Mouse (Mus musculus): ENCODE data around the gene 4930579F01Rik. TPM values are rescaled to one million over a fixed set of nuclear protein-coding genes. Genes with fewer than 3 reads are reported as not detected.

The 4930579F01Rik gene
- polyA plus RNA-seq, 1 experiment from 2014 or later = 0.14 TPM

GRCm38 (mm10) chr3:138121461-138121860, 72.2 kb downstream of the 4930579F01Rik start:
- Histone ChIP-seq H3K4me2 (ENCODE audit: low read length) (no peak overlapping the region), H3K36me3 (ENCODE audit: insufficient read depth, low read length) (no peaks in the 10 kb centered on the region), H3K4me1 (replicated peaks; ENCODE audit: insufficient read depth, low read length) (no peaks in the 10 kb centered on the region), H3K27ac (no peak overlapping the region), H3K9ac (ENCODE audit: low read depth, low read length) (no peak overlapping the region), H3K4me3 (replicated peaks; ENCODE audit: low read depth, low read length) (no peak overlapping the region), H3K9me3 (replicated peaks; ENCODE audit: low read length) (no peaks in the 10 kb centered on the region), H3K27me3 (ENCODE audit: insufficient read depth, low read length) (no peaks in the 10 kb centered on the region)
- ATAC-seq (replicated peaks; ENCODE audit: low FRiP score, low read depth) (no peak), DNase-seq (ENCODE audit: low spot score) (no peak)
- no peak for TF ChIP-seq CTCF (IDR thresholded peaks at IDR 0.05; ENCODE audit: low read depth)
- 93% methylated on average over 2 of the region's 2 CpGs for WGBS

- TF ChIP-seq CTCF (IDR thresholded peaks at IDR 0.05; ENCODE audit: low read depth) = no peak
Observed at GRCm38 (mm10) chr3:138119444-138120105, 74.0 kb downstream of the 4930579F01Rik start.

GRCm38 (mm10) chr3:138118831-138119230, 74.8 kb downstream of the 4930579F01Rik start:
- WGBS = 57% methylated on average over 14 of the region's 14 CpGs
- TF ChIP-seq CTCF (IDR thresholded peaks at IDR 0.05; ENCODE audit: low read depth) = no peak

More at GRCm38 (mm10) chr3:138119444-138120105, 74.0 kb downstream of the 4930579F01Rik start:
- ATAC-seq (replicated peaks; ENCODE audit: low FRiP score, low read depth) (no peak), DNase-seq (ENCODE audit: low spot score) (no peak)
- 87% methylated on average over 16 of the region's 16 CpGs for WGBS
- Histone ChIP-seq H3K9me3 (replicated peaks; ENCODE audit: low read length) (no peaks in the 10 kb centered on the region), H3K36me3 (ENCODE audit: insufficient read depth, low read length) (no peaks in the 10 kb centered on the region), H3K27ac (no peak overlapping the region), H3K4me3 (replicated peaks; ENCODE audit: low read depth, low read length) (no peak overlapping the region), H3K27me3 (ENCODE audit: insufficient read depth, low read length) (no peaks in the 10 kb centered on the region), H3K4me2 (ENCODE audit: low read length) (no peak overlapping the region), H3K9ac (ENCODE audit: low read depth, low read length) (no peak overlapping the region), H3K4me1 (replicated peaks; ENCODE audit: insufficient read depth, low read length) (no peaks in the 10 kb centered on the region)

GRCm38 (mm10) chr3:138118392-138118791, 75.2 kb downstream of the 4930579F01Rik start:
- 56% methylated on average over 6 of the region's 6 CpGs for WGBS
- H3K4me1 ChIP-seq (replicated peaks; ENCODE audit: insufficient read depth, low read length) = no peaks in the 10 kb centered on the region
- H3K27me3 ChIP-seq (ENCODE audit: insufficient read depth, low read length) = no peaks in the 10 kb centered on the region
- no peak overlapping the region for H3K4me3 ChIP-seq (replicated peaks; ENCODE audit: low read depth, low read length)
- H3K4me2 ChIP-seq (ENCODE audit: low read length) = peak overlapping the region; percentile 21; the same call in 1 of the 2 replicates
- no peaks in the 10 kb centered on the region for H3K9me3 ChIP-seq (replicated peaks; ENCODE audit: low read length)
- TF ChIP-seq CTCF (IDR thresholded peaks at IDR 0.05; ENCODE audit: low read depth) = no peak
- peak overlapping the region; percentile 31; the same call in 1 of the 2 replicates for H3K27ac ChIP-seq
- H3K36me3 ChIP-seq (ENCODE audit: insufficient read depth, low read length) = no peaks in the 10 kb centered on the region
- ATAC-seq (replicated peaks; ENCODE audit: low FRiP score, low read depth) = no peak
- no peak overlapping the region for H3K9ac ChIP-seq (ENCODE audit: low read depth, low read length)
- peak; percentile 54 for DNase-seq (ENCODE audit: low spot score)

More at GRCm38 (mm10) chr3:138118831-138119230, 74.8 kb downstream of the 4930579F01Rik start:
- Histone ChIP-seq H3K4me3 (replicated peaks; ENCODE audit: low read depth, low read length) (0 out of 2 replicates have a peak overlapping the region, but pooled peaks have one; percentile 3), H3K9ac (ENCODE audit: low read depth, low read length) (no peak overlapping the region), H3K27ac (0 out of 2 replicates have a peak overlapping the region, but pooled peaks have one; percentile 31), H3K36me3 (ENCODE audit: insufficient read depth, low read length) (no peaks in the 10 kb centered on the region), H3K9me3 (replicated peaks; ENCODE audit: low read length) (no peaks in the 10 kb centered on the region), H3K4me2 (ENCODE audit: low read length) (peak overlapping the region; percentile 21; the same call in 1 of the 2 replicates), H3K4me1 (replicated peaks; ENCODE audit: insufficient read depth, low read length) (no peaks in the 10 kb centered on the region), H3K27me3 (ENCODE audit: insufficient read depth, low read length) (no peaks in the 10 kb centered on the region)
- ATAC-seq (replicated peaks; ENCODE audit: low FRiP score, low read depth) = no peak
- peak; percentile 64 for DNase-seq (ENCODE audit: low spot score)

GRCm38 (mm10) chr3:138116871-138117270, 76.8 kb downstream of the 4930579F01Rik start:
- Histone ChIP-seq H3K4me2 (ENCODE audit: low read length) (no peak overlapping the region), H3K36me3 (ENCODE audit: insufficient read depth, low read length) (no peaks in the 10 kb centered on the region), H3K9ac (ENCODE audit: low read depth, low read length) (no peak overlapping the region), H3K4me1 (replicated peaks; ENCODE audit: insufficient read depth, low read length) (no peaks in the 10 kb centered on the region), H3K27me3 (ENCODE audit: insufficient read depth, low read length) (no peaks in the 10 kb centered on the region), H3K27ac (no peak overlapping the region), H3K9me3 (replicated peaks; ENCODE audit: low read length) (no peaks in the 10 kb centered on the region), H3K4me3 (replicated peaks; ENCODE audit: low read depth, low read length) (no peak overlapping the region)
- ATAC-seq (replicated peaks; ENCODE audit: low FRiP score, low read depth) (no peak), DNase-seq (ENCODE audit: low spot score) (no peak)
- WGBS = 80% methylated on average over 4 of the region's 4 CpGs
- TF ChIP-seq CTCF (IDR thresholded peaks at IDR 0.05; ENCODE audit: low read depth) = no peak

GRCm38 (mm10) chr3:138114106-138114505, 79.5 kb downstream of the 4930579F01Rik start:
- no peak for TF ChIP-seq CTCF (IDR thresholded peaks at IDR 0.05; ENCODE audit: low read depth)
- Histone ChIP-seq H3K27ac (no peak overlapping the region), H3K9me3 (replicated peaks; ENCODE audit: low read length) (no peaks in the 10 kb centered on the region), H3K4me3 (replicated peaks; ENCODE audit: low read depth, low read length) (no peak overlapping the region), H3K27me3 (ENCODE audit: insufficient read depth, low read length) (no peaks in the 10 kb centered on the region), H3K36me3 (ENCODE audit: insufficient read depth, low read length) (no peaks in the 10 kb centered on the region), H3K4me2 (ENCODE audit: low read length) (no peak overlapping the region), H3K9ac (ENCODE audit: low read depth, low read length) (no peak overlapping the region), H3K4me1 (replicated peaks; ENCODE audit: insufficient read depth, low read length) (no peaks in the 10 kb centered on the region)
- 88% methylated on average over 17 of the region's 17 CpGs for WGBS
- DNase-seq (ENCODE audit: low spot score) (no peak), ATAC-seq (replicated peaks; ENCODE audit: low FRiP score, low read depth) (no peak)

Other genes with a start within 250 kb of the 4930579F01Rik start
- gene Dapp1, start 212.3 kb downstream of the 4930579F01Rik start, polyA plus RNA-seq (2015; fragmentation: Nextera tagmentation; extraction: Ambion mirVana) = 8.1 and 8.2 TPM in 2 replicates
- gene 1110002E22Rik, start 128.8 kb downstream of the 4930579F01Rik start, polyA plus RNA-seq (2015; fragmentation: Nextera tagmentation; extraction: Ambion mirVana) = 0.13 and 0.18 TPM in 2 replicates
- gene Gm5105, start 126.4 kb downstream of the 4930579F01Rik start, polyA plus RNA-seq (2015; fragmentation: Nextera tagmentation; extraction: Ambion mirVana) = 0.08 and 0.14 TPM in 2 replicates
- 9.5 and 13.2 TPM in 2 replicates for gene Trmt10a, start 50.4 kb downstream of the 4930579F01Rik start, polyA plus RNA-seq (2015; fragmentation: Nextera tagmentation; extraction: Ambion mirVana)
- gene Mttp, start 48.9 kb downstream of the 4930579F01Rik start, polyA plus RNA-seq (2015; fragmentation: Nextera tagmentation; extraction: Ambion mirVana) = 6.9 and 7.0 TPM in 2 replicates
- gene Adh7, start 23.9 kb upstream of the 4930579F01Rik start, polyA plus RNA-seq (2015; fragmentation: Nextera tagmentation; extraction: Ambion mirVana) = 0.55 and 0.88 TPM in 2 replicates
- gene Adh1, start 67.2 kb upstream of the 4930579F01Rik start, polyA plus RNA-seq (2015; fragmentation: Nextera tagmentation; extraction: Ambion mirVana) = 147 and 160 TPM in 2 replicates
- gene Adh6a, start 119.5 kb upstream of the 4930579F01Rik start, polyA plus RNA-seq (2015; fragmentation: Nextera tagmentation; extraction: Ambion mirVana) = 0.83 and 0.91 TPM in 2 replicates
- 0.54 and 0.75 TPM in 2 replicates for gene Adh6b, start 147.9 kb upstream of the 4930579F01Rik start, polyA plus RNA-seq (2015; fragmentation: Nextera tagmentation; extraction: Ambion mirVana)
- not detected in 2 replicates for gene Adh4, start 221.6 kb upstream of the 4930579F01Rik start, polyA plus RNA-seq (2015; fragmentation: Nextera tagmentation; extraction: Ambion mirVana)
- 280 and 288 TPM in 2 replicates for gene Adh5, start 249.3 kb upstream of the 4930579F01Rik start, polyA plus RNA-seq (2015; fragmentation: Nextera tagmentation; extraction: Ambion mirVana)